Mouse (Mus musculus) mature B cell (primary cell): ENCODE measurements around the gene Cyp1a1.

Source experiments
- in situ Hi-C: fragments of 300-500 bp; cut with MboI; formaldehyde crosslinking; loops from 2 replicates; pipeline ENCODE4 v1.14.3; 2019

Gene Cyp1a1

GRCm38 (mm10) chr9:57687751-57688150 is at the start of gene Cyp1a1:
Gene Cyp1a1 (plus strand): TSS chr9:57687928.
- in situ Hi-C loops: no loop called here

DNA sequence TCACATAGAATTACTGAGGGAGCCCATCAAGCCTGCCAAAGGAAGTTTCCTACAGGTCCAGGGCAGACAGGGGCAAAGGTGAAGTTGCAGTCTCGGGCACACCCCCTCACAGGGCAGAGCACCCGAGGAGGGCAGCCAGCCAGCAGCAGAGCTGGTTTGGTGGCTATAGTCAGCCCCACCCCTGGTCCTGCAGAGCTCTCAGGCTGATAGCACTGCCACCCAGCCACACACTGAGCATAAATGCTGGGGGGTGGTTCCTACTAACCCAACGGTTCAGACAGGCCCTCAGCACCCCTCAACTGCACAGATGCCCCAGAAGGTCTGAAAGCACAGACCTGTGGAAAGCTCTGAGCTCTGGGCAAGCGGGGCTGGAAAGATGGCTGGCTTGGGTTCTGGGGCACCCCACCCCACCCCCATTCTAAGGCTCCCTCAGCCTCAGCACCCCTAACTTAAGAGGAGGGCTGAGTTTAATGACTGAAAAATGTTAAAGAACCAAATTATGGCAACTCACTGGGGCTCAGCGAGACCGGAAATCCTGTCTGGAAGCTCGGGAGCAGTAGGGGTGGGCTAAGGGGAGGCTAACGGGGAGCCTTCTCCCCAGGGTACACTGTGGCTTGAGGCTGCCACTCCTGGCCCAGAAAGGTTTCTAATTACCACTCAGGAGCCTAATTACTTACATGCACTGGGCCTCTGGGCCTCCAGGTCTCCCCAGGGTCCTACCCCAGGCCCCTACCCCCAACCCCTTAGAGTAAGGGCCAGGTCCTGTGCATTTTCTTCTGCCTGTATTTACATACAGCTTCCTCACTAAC is 48.9 kb upstream of the Cyp1a1 start:
- in situ Hi-C loops: no loop called here

GRCm38 (mm10) chr9:57639661-57640328 is 47.9 kb upstream of the Cyp1a1 start:
- in situ Hi-C loops: no loop called here

GRCm38 (mm10) chr9:57640384-57640783 is 47.3 kb upstream of the Cyp1a1 start:
- in situ Hi-C loops: no loop called here

DNA sequence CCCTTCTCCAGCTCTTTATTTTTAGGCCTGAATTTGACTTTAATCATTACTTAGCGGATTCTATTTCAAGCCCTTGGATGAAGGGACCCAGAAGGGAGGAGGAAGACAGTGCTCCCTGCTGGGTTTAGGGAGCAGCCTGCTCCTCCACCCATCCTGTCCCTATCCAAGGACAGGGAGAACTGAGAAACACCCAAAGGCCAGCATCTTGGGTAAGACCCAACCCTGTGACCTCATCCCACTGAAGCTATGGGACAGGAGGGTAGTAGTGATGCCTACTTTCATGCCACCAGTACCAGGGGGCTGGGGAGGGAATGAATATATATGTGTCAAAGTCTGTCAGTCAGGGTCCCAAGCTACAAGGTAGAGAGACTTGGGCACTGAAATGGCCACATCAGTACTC is 46.7 kb upstream of the Cyp1a1 start:
- in situ Hi-C loops: no loop called here

- in situ Hi-C loops: no loop called here
Observed at GRCm38 (mm10) chr9:57641775-57642550, 45.8 kb upstream of the Cyp1a1 start.

DNA sequence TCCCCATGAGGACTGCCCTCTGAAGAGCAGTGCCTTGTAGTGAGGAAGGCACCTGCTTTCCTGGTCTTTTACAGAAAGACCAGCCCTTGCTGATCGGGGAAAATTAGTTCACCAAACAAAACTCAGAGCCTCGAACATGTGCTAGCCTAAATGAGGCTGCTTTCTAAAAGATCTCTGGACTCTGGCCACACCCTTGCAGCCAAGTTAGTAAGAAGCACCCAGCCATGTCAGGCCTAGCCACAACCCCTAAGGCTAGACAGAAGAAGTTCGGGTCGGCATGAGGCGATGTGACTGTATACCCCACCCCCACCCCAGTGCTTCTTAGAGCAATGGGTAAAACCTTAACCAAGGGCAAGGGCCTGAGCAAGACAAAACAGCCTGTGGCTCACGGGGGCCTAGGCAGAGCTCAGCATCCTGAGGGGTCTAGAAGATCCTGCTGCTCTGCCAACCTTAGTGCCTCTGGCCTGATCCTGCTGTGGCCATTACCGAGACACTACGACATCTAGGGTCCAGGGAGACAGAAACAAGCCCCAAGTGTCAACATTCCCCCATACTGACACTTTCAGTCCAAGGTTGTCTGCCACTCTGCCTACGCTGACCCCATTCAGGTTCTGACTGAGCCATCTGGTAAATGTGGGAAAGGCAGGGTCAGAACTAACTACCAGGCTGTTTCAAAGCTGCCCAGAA is 44.4 kb upstream of the Cyp1a1 start:
- in situ Hi-C loops: no loop called here

- in situ Hi-C loops: no loop called here
Observed at GRCm38 (mm10) chr9:57643856-57644180, 43.9 kb upstream of the Cyp1a1 start.

DNA sequence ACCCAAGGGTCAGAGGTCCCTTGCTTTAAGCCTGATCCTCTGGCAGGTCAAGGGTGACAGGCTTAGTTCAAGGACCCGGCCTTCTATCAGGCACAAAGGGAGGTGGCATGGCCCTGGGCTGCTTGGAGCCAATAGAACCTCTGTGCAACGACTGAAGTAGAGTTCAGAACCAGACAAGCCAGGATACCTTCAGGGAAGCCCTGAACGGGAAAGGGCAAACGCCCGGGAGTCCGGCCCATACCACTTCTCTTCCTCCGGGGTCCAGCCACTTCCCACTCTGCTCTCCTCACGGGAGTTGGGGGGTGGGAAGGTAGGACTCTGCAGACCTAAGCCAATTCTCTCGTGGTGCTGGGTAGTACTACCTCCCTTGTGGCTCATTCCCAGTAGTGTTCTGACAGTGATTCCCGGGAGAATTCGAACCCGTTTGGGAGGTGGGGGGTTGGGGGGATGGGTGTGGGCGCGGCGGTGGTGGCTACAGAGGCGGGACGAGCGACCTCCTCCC is 43.2 kb upstream of the Cyp1a1 start:
- in situ Hi-C loops: no loop called here

DNA sequence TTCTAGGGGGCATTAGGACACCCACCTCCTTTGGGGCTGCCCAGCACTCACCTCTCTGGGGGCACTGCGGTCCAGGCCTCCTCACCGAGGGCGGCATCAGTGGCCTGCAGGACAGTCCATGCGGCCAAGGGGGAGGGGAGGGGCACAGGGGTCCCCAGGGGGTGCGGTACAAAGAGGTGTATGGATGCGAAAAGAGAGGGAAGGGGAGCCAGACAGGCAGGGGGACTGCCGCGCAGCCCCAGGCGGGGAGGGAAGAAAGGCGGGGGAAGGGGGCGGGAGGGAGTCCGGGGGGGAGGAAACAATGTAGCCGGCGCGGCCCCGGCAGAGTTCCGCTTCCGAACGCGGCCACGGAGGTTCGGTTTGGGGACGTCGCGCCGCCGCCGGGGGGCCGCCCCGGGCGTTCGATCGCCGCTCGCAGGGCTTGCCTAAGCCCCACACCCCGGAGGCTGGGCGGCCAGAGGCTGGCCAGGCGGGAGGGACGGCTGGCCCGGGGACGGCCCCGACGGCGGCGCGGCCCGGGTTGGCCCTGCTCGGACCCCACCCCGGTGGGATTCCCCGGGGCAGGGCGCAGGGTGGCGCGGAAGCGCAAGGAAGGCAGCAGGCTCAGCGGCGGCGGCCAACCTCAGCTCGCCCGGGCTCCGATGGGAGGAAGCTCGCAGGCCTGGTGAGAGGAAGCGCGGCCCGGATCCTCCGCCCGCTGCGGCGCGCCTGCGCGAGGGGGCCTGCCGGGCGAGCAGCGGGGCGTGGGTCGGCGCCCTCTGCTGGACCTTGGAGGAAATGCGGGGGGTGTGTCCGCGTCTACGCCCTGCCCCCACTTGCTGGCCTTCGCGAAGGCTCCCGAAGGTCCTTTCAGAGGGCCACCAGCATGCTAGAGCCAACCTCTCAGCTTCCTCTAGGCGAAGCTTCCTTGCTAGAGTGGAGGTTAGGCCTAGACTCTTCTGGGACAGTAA is 42.5 kb upstream of the Cyp1a1 start:
- in situ Hi-C loops: no loop called here

DNA sequence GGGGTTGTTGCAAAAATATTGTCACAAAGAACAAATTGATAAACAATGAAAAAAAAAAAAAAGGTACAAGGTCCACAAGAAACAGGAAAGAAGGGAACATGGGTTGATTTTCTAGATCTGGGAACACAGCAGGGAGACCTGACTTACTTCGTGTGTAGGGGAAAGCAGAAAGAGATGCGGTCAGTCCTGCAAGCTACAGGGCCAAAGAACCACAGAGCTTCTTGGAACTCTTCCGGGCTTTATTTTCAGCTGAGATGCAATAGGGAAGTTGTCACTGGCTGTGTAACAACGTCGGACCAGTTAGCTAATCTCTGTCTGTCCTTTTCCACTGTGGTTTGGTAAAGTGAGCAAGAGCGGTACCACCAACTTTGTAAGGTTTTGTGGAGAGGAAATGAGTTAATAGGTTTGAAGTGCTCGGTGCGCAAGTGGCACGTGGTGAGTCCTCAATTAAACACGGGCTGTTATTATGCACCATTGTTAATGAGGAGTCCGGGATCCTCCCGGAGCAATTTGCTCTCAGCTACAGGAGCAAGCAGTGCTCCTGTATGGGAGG is 41.1 kb upstream of the Cyp1a1 start:
- in situ Hi-C loops: no loop called here

- in situ Hi-C loops: no loop called here
Observed at GRCm38 (mm10) chr9:57647286-57648108, 40.2 kb upstream of the Cyp1a1 start.

- in situ Hi-C loops: loop anchor here (10.0 kb wide), 1 partner anchor 125 kb away; the partner anchor contains the start of gene Cox5a
Observed at GRCm38 (mm10) chr9:57650130-57650785, 37.5 kb upstream of the Cyp1a1 start.

- in situ Hi-C loops: loop anchor here (10.0 kb wide), 1 partner anchor 126 kb away; the partner anchor contains the start of gene Cox5a
Observed at GRCm38 (mm10) chr9:57650786-57651311, 36.9 kb upstream of the Cyp1a1 start.

DNA sequence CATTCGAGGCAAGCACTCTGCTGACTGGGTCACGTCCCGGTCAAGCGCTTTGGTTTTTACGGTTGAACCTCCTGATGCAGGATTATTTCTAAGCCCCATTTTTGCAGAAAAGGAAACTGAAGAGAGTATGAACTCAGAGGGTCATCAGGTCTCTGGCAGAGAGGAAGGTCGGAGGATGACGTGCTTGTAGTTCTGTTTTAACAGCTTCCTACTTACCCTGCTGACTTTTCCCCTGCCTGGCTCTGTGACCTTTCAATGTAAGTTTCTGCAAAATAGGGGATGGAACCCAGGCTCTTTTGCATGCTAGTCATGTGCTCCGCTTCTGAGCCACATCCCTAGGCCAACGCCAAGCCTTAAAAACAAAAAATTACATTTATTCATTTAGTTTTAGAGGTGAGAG is 35.4 kb upstream of the Cyp1a1 start:
- in situ Hi-C loops: loop anchor here (10.0 kb wide), 1 partner anchor 128 kb away; the partner anchor contains the start of gene Cox5a

GRCm38 (mm10) chr9:57652855-57653254 is 34.9 kb upstream of the Cyp1a1 start:
- in situ Hi-C loops: loop anchor here (10.0 kb wide), 1 partner anchor 128 kb away; the partner anchor contains the start of gene Cox5a

DNA sequence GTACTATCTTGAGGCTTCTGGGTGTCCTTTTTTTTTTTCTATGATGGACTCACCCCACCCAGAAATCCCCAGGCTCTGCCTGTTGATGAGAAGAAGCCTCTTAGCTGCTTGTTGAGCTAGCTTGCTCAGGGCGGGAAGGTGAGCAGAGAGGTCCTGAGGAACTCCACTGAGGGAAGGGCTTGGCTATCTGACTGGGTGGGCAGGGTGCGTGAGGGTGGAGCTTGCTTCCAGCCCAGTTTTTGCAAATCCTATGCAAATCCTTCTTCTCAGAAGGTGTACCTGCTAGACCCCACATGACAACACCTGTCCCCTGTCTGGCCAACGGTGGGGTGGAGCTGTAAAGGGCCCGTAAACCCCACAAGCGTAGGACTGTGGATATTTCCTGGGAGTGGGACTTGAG is 34.4 kb upstream of the Cyp1a1 start, which contains the start of gene Csk:
Gene Csk (minus strand): TSS at position 349 of the 400 bp plus-strand sequence.
- in situ Hi-C loops: loop anchor here (10.0 kb wide), 1 partner anchor 128 kb away; the partner anchor contains the start of gene Cox5a

DNA sequence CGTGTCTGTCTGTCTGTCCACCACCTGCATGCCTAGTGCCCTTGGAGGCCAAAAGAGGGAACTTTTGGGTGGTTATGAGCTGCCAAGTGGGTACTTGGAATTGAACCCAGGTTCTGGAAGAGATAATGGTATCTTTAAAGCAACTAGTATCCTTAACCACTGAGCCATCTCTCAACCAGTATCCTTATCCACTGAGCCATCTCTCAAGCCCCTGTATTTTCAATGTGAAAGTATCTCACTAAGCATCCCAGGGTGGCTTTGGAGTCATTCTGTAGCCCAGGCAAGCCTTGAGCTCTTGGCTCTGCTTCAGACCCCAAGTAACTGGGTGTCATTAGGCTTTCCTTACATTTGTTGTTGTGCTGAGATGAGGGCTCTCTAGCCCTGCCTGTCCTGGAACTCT is 32.8 kb upstream of the Cyp1a1 start:
- in situ Hi-C loops: loop anchor here (10.0 kb wide), 1 partner anchor 130 kb away; the partner anchor contains the start of gene Cox5a
